Mouse (Mus musculus): Measurements from ENCODE around the gene Gm47996. TPM values are rescaled to one million over a fixed set of nuclear protein-coding genes. Genes with fewer than 3 reads are reported as not detected.

The Gm47996 gene
- total and polyA plus RNA-seq, 3 experiments, result not detected

- Histone ChIP-seq H3K9me3 (replicated peaks; ENCODE audit: insufficient read depth, low read length) (no peaks in the 10 kb centered on the region), H3K27me3 (ENCODE audit: control insufficient read depth in 1 of 2, insufficient read depth in 2 of 2, low read length in 2 of 2) (no peaks in the 10 kb centered on the region), H3K4me3 (ENCODE audit: control insufficient read depth in 1 of 2, insufficient read depth in 1 of 2, low read depth in 2 of 2, low read length in 2 of 2) (no peak overlapping the region), H3K27ac (ENCODE audit: control insufficient read depth, low read depth, low read length) (no peak overlapping the region), H3K4me1 (ENCODE audit: control insufficient read depth in 1 of 2, insufficient read depth in 2 of 2, low read length in 2 of 2) (peaks cover 3 to 8% of the 10 kb centered on the region in 2 experiments; a peak in 2 of 4 replicates), H3K79me2 (ENCODE audit: control insufficient read depth, insufficient read depth, low read length, poor library complexity) (no peaks in the 10 kb centered on the region), H3K36me3 (ENCODE audit: control insufficient read depth in 1 of 2, insufficient read depth in 2 of 2, low read length in 2 of 2) (peaks cover 0 to 7% of the 10 kb centered on the region in 2 experiments; a peak in 2 of 4 replicates), H3K9ac (ENCODE audit: control insufficient read depth, low read depth, low read length, poor library complexity, severe bottlenecking) (no peak overlapping the region)
- no peak for DNase-seq (ENCODE audit: low read depth, low spot score)
- no peak for TF ChIP-seq SIN3A (IDR thresholded peaks at IDR 0.05; ENCODE audit: low read length)
- TF ChIP-seq CTCF (IDR thresholded peaks at IDR 0.05 in 2 of 3, conservative IDR thresholded peaks at IDR 0.05 in 1 of 3; ENCODE audit: control insufficient read depth in 1 of 3, insufficient read depth in 1 of 3, low read depth in 2 of 3, low read length in 3 of 3, poor library complexity in 1 of 3, severe bottlenecking in 1 of 3), result no peak
- TF ChIP-seq MYC (IDR thresholded peaks at IDR 0.05; ENCODE audit: low read depth, low read length), result no peak
- no peak for TF ChIP-seq ETS1 (IDR thresholded peaks at IDR 0.05; ENCODE audit: low read depth, low read length)
- TF ChIP-seq POLR2AphosphoS5 (IDR thresholded peaks at IDR 0.05; ENCODE audit: borderline replicate concordance, low read depth, low read length), result no peak
- no peak for TF ChIP-seq CHD2 (IDR thresholded peaks at IDR 0.05; ENCODE audit: low read length)
- TF ChIP-seq ELF1 (IDR thresholded peaks at IDR 0.05; ENCODE audit: low read depth, low read length), result no peak
- no peak for TF ChIP-seq NELFE (IDR thresholded peaks at IDR 0.05; ENCODE audit: low read depth, low read length)
- no peak for TF ChIP-seq USF1 (IDR thresholded peaks at IDR 0.05; ENCODE audit: low read depth, low read length)
- TF ChIP-seq USF2 (IDR thresholded peaks at IDR 0.05; ENCODE audit: borderline replicate concordance in 1 of 2, insufficient read depth in 1 of 2, low read depth in 1 of 2, low read length in 2 of 2), result no peak
- TF ChIP-seq RAD21 (IDR thresholded peaks at IDR 0.05; ENCODE audit: low read depth, low read length), result no peak
- no peak for TF ChIP-seq GABPA (IDR thresholded peaks at IDR 0.05; ENCODE audit: low read depth, low read length)
- no peak for TF ChIP-seq CHD1 (IDR thresholded peaks at IDR 0.05; ENCODE audit: low read depth, low read length)
- no peak for TF ChIP-seq MXI1 (IDR thresholded peaks at IDR 0.05; ENCODE audit: low read depth, low read length)
- TF ChIP-seq UBTF (IDR thresholded peaks at IDR 0.05; ENCODE audit: borderline replicate concordance, insufficient read depth, low read depth, low read length), result no peak
- TF ChIP-seq HCFC1 (IDR thresholded peaks at IDR 0.05; ENCODE audit: low read depth, low read length), result no peak
- TF ChIP-seq POLR2AphosphoS2 (IDR thresholded peaks at IDR 0.05; ENCODE audit: low read length), result no peak
- no peak for TF ChIP-seq GATA1 (IDR thresholded peaks at IDR 0.05; ENCODE audit: low read depth, low read length)
Observed at GRCm38 (mm10) chr1:151220098-151220497, 10.2 kb downstream of the Gm47996 start.

- no peaks in the 10 kb centered on the region for H3K9me3 ChIP-seq (replicated peaks; ENCODE audit: insufficient read depth, low read length)
- no peak for DNase-seq (ENCODE audit: low read depth, low spot score)
- H3K4me1 ChIP-seq (ENCODE audit: control insufficient read depth in 1 of 2, insufficient read depth in 2 of 2, low read length in 2 of 2), result peaks cover 3 to 8% of the 10 kb centered on the region in 2 experiments; a peak in 2 of 4 replicates
- no peaks in the 10 kb centered on the region for H3K79me2 ChIP-seq (ENCODE audit: control insufficient read depth, insufficient read depth, low read length, poor library complexity)
- H3K4me3 ChIP-seq (ENCODE audit: control insufficient read depth in 1 of 2, insufficient read depth in 1 of 2, low read depth in 2 of 2, low read length in 2 of 2), result no peak overlapping the region
- no peak overlapping the region for H3K27ac ChIP-seq (ENCODE audit: control insufficient read depth, low read depth, low read length)
- H3K9ac ChIP-seq (ENCODE audit: control insufficient read depth, low read depth, low read length, poor library complexity, severe bottlenecking), result no peak overlapping the region
- H3K36me3 ChIP-seq (ENCODE audit: control insufficient read depth in 1 of 2, insufficient read depth in 2 of 2, low read length in 2 of 2), result peaks cover 0 to 7% of the 10 kb centered on the region in 2 experiments; a peak in 2 of 4 replicates
- no peaks in the 10 kb centered on the region for H3K27me3 ChIP-seq (ENCODE audit: control insufficient read depth in 1 of 2, insufficient read depth in 2 of 2, low read length in 2 of 2)
- no peak for TF ChIP-seq CTCF (IDR thresholded peaks at IDR 0.05 in 2 of 3, conservative IDR thresholded peaks at IDR 0.05 in 1 of 3; ENCODE audit: control insufficient read depth in 1 of 3, insufficient read depth in 1 of 3, low read depth in 2 of 3, low read length in 3 of 3, poor library complexity in 1 of 3, severe bottlenecking in 1 of 3)
- TF ChIP-seq KAT2A (conservative IDR thresholded peaks at IDR 0.05; ENCODE audit: low read depth, low read length), result no peak
- no peak for TF ChIP-seq E2F4 (IDR thresholded peaks at IDR 0.05; ENCODE audit: borderline replicate concordance, low read depth, low read length)
- TF ChIP-seq SIN3A (IDR thresholded peaks at IDR 0.05; ENCODE audit: low read length), result no peak
- no peak for TF ChIP-seq CHD2 (IDR thresholded peaks at IDR 0.05; ENCODE audit: low read length)
- no peak for TF ChIP-seq BHLHE40 (IDR thresholded peaks at IDR 0.05; ENCODE audit: borderline replicate concordance, low read depth, low read length)
- TF ChIP-seq TCF12 (IDR thresholded peaks at IDR 0.05; ENCODE audit: low read depth, low read length), result no peak
- no peak for TF ChIP-seq MEF2A (IDR thresholded peaks at IDR 0.05; ENCODE audit: extremely low read depth, insufficient replicate concordance, low read depth, low read length, poor library complexity, severe bottlenecking)
- TF ChIP-seq POLR2AphosphoS5 (IDR thresholded peaks at IDR 0.05; ENCODE audit: borderline replicate concordance, low read depth, low read length), result no peak
- no peak for TF ChIP-seq USF2 (IDR thresholded peaks at IDR 0.05; ENCODE audit: borderline replicate concordance in 1 of 2, insufficient read depth in 1 of 2, low read depth in 1 of 2, low read length in 2 of 2)
- TF ChIP-seq MYB (IDR thresholded peaks at IDR 0.05; ENCODE audit: low read depth, low read length), result no peak
- no peak for TF ChIP-seq MXI1 (IDR thresholded peaks at IDR 0.05; ENCODE audit: low read depth, low read length)
- TF ChIP-seq ZKSCAN1 (IDR thresholded peaks at IDR 0.05; ENCODE audit: low read depth, low read length), result no peak
- TF ChIP-seq ZMIZ1 (IDR thresholded peaks at IDR 0.05; ENCODE audit: low read depth, low read length), result no peak
- no peak for TF ChIP-seq POLR2A (IDR thresholded peaks at IDR 0.05; ENCODE audit: control insufficient read depth in 1 of 2, insufficient read depth in 1 of 2, low read depth in 1 of 2, low read length in 2 of 2, poor library complexity in 1 of 2)
- no peak for TF ChIP-seq ELF1 (IDR thresholded peaks at IDR 0.05; ENCODE audit: low read depth, low read length)
- no peak for TF ChIP-seq JUND (IDR thresholded peaks at IDR 0.05; ENCODE audit: low read depth, low read length)
- TF ChIP-seq NELFE (IDR thresholded peaks at IDR 0.05; ENCODE audit: low read depth, low read length), result no peak
- TF ChIP-seq TBP (IDR thresholded peaks at IDR 0.05; ENCODE audit: low read depth, low read length), result no peak
Observed at GRCm38 (mm10) chr1:151222561-151223267, 12.8 kb downstream of the Gm47996 start.

Data from MEL (cell line).